Mouse (Mus musculus): ENCODE measurements around the gene Tob2. TPM values are rescaled to one million over a fixed set of nuclear protein-coding genes. Genes with fewer than 3 reads are reported as not detected.

Gene Tob2
- total RNA-seq, 1 experiment from 2014 or later, result 27.0 TPM

DNA sequence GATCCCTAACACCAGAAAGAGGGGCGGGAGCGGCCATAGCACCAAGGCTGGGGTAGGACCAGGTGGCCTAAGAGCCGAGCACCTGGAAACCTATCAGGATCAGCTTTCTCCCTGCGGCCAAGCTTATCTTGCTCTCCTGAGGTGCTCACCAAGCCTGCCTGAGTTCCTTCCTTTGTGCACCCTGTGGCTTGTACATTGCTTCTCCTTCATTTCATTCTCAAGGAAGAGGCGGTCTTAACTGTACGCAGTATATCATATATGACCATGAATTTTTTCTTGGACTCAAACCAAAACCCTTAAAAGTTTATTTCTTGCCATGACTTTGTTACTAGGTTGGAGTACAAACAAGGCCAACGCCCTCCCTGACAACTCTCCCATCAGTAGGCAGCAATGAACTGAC lies 5.6 kb upstream of the Tob2 start:
- ATAC-seq (replicated peaks; ENCODE audit: low read depth, poor library complexity, severe bottlenecking), result no peak

DNA sequence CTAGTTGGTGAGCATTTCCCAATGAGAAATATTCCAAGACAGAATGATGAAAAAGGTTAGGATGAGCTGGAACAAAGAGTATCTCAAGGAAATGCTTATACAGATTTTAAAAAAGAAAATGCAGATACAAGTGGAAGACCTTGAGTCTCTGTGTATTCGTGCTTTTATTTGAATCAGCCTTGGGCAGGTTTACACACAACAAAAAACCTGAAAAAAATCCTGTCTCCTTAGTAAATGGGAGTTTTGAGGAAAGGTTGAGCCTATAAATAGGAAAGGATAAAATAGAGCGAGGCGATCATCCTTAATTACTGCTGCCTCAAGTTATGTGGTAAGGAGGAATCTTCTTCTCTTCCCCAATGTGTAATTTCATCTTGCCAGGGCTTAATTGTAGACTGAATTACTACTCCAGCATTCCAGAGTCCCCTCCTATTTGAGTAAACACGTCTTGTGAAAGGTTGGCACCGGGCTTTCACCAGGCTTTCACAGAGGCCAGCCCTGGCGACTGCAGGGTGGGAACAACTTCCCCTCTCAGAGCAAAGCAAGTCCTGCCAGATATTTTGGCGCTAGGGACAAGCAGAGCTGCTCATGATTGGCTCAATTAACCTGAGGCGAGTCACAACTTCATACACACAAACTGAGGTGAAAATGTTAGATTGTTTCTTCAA lies 2.0 kb upstream of the Tob2 start:
- no peak for ATAC-seq (replicated peaks; ENCODE audit: low read depth, poor library complexity, severe bottlenecking)

DNA sequence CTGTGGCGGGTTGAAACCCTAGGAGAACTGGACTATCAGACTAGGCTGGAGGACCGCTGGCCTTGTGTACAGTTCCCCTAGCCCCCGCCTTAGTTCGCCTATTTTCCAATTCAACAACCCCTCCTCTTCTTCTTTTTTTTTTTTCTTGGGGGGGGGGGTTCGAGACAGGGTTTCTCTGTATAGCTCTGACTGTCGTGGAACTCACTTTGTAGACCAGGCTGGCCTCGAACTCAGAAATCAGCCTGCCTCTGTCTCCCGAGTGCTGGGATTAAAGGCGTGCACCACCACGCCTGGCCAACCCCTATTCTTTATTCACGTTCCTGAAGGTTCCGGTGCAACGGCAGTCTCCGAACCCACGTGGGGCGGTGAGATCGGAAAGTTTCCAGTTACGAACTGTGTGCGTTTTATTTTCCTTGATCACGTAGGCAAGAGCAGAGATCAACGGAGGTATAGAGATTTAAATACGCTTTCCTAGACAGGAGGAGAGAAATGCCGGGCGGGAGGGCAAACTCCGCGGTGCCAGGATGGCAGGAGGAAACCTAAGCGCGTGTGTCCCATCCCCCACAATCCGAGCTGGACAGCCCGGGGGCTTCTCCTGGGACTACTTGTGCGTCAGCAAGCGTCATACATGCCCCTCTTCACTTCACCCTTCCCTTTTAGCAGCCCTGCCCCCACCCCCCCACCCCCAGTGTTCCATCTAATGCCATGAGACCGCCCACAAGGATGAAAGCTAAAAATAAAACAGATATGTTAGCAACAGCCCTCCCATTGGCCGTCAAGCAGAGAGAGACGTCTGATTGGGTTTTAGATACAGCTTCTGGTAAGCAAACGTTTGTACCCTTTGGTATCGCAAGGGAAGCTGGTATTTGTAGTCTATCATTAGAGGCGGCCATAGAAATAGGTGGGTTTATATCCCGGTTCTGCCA lies 997 bp upstream of the Tob2 start:
- peak; percentile 53 for ATAC-seq (replicated peaks; ENCODE audit: low read depth, poor library complexity, severe bottlenecking)

DNA sequence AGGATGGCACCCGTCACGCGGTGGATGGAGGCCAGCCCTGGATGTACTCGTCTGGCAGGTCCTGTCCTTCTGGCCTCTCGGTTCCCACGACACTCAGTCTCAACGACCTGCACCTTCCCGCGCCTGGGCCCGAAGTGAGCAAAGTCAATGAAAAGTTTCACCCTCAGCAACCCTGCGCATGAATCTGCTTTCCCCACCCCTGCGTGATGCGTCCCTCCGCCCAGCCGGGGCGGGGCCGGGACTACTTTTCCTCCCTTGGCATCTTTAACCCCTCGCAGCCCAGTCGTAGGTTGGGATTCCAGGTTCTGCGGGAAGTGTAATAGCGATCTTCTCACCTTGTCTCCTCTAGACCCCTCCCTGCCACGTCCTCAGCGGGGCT lies 469 bp downstream of the Tob2 start:
- ATAC-seq (replicated peaks; ENCODE audit: low read depth, poor library complexity, severe bottlenecking), result peak; percentile 52

DNA sequence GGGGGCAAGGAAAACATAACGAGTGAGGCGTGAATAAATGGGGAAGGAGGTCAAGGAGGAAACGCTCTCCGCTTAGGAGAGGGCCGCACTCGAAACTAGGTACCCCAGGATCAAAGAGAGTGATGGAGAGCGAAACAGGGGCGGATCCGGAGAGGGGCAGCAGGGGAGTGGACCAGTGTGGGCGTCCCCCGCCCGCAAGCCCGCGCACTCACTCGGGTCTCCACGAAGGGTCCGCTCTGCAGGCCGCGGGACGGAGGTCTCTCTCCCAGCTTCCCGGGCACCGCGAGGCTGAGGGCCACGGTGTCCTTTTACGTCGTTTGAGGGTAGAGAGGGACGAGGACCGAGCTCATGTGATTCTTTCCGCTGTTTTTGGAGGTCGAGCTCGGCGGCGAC lies 876 bp downstream of the Tob2 start:
- peak; percentile 1; the same call in 1 of the 2 replicates for ATAC-seq (replicated peaks; ENCODE audit: low read depth, poor library complexity, severe bottlenecking)

DNA sequence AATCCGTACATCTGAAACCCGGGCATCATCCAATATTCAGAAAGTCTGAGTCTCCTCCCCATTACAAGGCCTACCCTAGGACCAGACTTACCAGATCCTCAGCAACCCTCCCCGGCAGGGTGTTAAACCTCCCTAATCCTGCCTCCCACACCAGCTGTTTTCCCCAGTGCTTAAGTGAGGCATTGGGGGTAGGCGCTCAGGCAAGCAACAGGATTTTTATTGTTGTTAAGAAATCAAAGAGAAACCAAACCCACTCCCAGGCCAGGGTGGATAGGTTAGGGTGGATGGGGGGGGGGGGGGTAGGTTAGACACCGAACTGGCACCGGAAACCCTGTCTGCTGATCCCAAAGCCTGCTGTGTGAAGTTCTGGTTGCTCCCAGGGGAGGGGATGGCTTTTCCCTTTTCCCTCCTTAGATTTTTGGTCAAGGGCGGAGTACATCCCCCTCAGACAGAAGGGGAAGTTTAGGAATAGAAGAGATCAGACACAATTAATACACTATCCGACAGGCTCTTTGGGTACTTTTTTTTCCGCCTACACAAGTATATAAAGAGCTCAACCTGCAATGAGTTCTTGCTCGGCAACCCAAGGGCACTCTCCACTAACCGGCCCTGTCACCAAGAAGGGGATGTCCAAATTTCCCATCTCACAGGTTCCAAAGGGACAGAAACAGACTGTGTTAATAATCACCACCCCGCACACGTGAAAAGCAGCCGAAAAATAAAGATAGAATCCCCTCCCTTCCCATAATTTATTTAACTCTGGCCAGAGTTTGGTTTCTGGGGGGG lies 1.5 kb downstream of the Tob2 start:
- no peak for ATAC-seq (replicated peaks; ENCODE audit: low read depth, poor library complexity, severe bottlenecking)

DNA sequence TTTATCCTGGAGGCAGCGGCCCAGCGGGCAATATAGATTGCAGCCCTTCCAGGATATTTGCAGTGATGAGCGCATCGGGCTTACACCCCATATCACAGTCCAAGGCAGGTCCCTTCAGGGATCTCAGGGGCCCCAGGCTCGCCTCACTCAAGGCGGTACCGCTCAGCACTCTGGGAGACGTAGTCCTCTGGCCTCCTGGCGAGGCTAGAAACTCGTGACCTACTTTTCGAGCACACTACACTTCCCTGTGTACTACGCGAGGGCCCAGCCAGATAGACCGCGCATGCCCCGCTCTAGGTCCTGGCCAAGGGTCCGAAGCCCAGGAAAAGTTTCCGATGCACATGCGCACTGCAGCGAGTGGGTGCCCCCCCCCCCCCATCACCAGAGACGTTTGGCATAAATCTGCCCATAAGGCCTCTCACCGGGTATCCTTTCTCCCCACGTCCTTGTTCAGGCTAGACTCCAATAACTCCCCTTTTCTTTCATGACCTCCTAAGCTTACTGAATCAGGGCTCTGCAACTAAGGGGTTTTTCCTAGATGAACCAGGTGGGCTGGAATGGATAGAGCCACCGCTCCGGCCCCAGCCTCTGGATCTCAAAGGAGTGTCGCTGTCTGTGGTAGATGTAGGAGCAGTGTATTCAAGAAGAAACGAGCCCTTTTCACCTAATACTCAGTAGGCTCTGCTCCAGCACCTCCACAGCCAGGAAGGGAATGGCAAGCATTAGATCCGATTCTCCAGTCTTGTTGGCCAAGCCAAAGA lies 2.4 kb downstream of the Tob2 start:
- ATAC-seq (replicated peaks; ENCODE audit: low read depth, poor library complexity, severe bottlenecking), result peak; percentile 48

DNA sequence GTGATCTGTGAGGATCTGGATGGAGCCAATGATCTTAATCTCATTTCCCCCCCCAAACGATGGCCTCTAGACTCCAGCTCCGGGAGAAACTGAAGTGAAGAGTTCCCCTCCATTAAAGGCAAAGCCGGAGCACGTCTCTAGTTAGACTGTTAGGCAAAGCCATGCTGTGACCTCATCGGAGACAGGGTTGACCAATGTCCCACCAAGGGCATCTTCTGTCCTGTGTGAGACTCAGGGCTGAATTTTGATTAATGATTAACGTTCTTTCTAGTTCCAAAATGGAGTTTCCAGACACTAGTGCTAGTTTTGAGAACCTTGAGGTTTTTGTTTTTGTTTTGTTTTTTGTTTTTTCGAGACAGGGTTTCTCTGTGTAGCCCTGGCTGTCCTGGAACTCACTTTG lies 5.5 kb downstream of the Tob2 start:
- no peak for ATAC-seq (replicated peaks; ENCODE audit: low read depth, poor library complexity, severe bottlenecking)

DNA sequence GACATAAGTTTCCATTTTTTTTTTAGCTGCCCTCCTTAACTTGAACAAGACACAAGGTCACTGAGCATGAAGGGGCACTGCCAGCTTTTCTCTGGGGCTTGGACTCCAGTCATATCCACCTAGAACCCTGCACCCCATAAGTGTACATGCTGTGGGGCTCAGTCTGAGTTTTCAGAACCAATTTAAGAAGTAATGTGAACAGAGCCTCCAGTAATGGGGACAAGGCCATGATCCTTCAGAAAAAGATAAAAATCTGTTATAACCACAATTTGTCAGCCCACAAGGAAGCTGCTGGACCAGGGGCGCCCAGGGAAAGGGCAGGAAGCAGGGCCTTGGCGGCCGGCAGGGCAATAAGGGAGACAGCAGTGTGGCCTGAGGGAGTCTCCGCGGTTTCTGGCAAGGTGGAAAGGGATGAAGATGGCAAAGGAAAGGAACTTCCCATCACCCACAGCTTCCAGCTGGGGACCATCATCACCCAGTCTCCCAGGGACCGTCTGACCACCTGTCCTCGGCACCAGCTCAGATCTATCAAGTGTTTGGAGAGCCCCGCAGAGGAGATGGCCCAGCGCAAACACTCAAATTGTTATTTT lies 6.1 kb downstream of the Tob2 start:
- ATAC-seq (replicated peaks; ENCODE audit: low read depth, poor library complexity, severe bottlenecking), result no peak

DNA sequence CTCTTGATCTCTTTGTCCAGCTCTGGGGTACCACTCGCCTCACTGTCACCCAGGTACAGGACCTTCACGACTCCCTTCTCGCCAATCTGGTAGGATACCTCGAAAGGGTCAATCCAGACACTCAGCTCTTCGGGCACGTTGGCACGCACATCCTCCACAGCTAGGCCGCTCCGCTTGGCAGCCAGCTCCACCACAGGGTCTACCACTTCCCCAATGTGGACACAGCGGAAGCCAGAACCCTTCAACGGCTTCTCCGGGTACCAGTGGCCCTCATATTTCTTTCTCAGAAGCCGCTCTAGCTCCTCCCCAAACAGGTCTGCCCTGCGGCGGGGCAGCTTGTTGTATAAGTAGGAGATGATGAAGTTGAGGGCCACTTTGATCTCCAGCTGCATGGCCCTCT lies 7.2 kb downstream of the Tob2 start:
- ATAC-seq (replicated peaks; ENCODE audit: low read depth, poor library complexity, severe bottlenecking), result peak; percentile 64

DNA sequence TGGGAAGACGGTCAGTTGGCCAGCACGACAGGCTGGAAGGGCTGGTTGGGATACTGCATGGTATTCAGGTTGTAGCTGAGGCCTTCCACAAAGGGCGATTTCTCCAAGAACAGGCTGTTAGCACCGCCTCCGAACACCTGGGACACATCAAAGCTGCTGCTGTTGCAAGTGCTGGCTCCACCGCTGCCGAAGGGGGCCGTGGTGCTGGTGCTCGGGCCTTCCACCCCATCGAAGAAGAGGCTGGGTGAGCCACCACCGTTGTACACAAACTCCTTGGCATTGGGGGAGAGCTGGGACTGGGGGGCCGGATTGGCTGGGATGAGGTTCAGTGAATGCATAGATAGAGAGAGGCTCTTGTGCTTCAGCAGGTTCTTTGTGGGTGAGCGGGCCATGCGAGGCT lies 7.9 kb downstream of the Tob2 start:
- no peak for ATAC-seq (replicated peaks; ENCODE audit: low read depth, poor library complexity, severe bottlenecking)

DNA sequence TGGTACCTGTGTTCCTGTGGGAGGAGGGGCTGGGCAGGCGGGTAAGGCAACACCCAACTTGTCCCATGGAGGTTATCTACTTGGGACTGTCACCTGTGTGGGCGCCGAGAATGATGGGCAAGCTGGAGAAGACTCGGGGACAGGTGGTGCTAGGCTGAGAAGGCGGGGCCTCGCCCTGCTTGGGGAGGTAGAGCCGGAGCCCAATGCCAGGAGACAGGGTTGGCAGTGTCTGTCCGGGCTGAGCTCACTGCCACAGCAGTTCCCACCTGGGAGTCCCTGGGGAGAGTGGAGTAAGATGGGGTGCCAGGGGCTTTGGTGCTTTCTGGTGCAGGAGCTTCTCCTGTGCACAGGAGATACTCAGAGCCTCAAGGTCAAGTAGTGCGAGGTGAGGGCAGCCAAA lies 9.5 kb downstream of the Tob2 start:
- no peak for ATAC-seq (replicated peaks; ENCODE audit: low read depth, poor library complexity, severe bottlenecking)

DNA sequence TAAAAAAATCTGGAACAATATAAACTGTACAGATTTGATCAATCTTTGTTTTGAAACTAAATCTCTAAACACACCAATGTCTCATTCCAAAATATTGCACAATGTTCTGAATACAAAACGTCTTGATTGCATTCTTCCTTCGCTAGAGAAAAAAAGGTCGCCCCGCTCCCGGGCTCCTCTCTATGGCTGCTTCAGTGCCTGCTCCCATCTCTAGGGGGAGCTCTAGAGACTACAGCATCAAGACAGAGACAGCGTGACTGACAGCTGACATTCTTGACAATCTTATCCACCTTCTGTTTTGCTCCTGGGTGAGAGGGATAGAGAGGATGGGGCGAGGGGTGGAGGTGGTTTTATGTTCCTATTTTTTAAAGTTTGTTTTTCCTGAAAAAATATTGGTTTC lies 10.3 kb downstream of the Tob2 start:
- ATAC-seq (replicated peaks; ENCODE audit: low read depth, poor library complexity, severe bottlenecking), result peak; percentile 39; the same call in 1 of the 2 replicates

DNA sequence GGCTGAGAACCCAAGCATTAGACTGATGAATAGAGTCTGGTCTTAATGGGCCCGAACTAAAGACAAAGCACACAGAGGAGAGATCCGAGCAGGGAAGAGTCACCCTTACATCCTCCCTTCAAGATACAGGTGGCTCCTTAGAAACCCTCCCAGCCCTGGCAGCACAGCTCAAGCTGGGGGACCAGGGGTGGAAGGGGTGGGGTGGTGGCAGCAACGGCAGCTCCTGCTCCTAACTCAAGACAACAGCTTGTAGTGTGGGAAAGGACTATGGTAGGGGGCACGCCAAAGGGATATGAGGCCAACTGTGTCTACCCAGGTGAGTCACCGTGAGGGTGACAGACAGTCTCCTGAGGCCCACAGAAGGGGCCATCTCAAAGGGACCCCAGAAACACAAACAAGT lies 10.7 kb downstream of the Tob2 start:
- ATAC-seq (replicated peaks; ENCODE audit: low read depth, poor library complexity, severe bottlenecking), result no peak

DNA sequence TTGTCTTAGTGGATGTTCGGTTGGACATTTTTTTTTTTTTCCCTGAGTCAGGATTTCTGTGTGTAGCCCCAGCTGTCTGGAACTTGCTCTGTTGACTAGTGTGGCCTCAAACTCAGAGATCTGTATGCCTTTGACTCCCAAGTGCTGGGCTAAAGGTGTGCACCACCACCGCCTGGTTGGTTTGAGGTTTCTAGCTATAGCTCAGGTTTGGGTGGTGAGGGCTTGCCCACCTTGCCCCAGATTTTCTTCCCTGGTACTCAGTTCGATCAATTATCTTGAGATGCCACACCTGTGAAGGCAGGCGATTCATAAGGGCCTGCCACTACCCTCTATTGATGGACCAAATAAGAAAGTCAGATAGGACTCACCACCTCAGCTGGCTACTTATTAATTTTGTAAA lies 11.4 kb downstream of the Tob2 start:
- no peak for ATAC-seq (replicated peaks; ENCODE audit: low read depth, poor library complexity, severe bottlenecking)

DNA sequence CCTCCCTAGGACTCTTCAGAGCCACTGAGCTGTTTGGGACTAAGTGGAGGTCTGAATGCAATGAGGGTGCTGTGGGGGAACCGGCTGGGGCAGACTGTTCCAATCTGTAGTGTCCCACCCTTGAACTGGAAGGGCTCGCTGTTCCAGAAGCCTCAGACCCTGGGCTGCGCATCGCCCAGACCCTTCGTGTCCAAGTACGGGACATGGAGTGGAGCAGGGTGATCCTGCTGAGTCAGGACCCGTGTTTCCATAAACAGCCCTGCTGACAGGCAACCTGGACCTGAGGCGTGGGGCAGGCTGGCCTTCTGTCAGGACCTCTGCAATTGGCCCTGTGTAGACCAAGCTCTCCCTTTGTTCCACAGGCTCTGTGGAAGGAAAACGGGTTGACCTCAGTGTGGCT lies 11.8 kb downstream of the Tob2 start:
- no peak for ATAC-seq (replicated peaks; ENCODE audit: low read depth, poor library complexity, severe bottlenecking)

DNA sequence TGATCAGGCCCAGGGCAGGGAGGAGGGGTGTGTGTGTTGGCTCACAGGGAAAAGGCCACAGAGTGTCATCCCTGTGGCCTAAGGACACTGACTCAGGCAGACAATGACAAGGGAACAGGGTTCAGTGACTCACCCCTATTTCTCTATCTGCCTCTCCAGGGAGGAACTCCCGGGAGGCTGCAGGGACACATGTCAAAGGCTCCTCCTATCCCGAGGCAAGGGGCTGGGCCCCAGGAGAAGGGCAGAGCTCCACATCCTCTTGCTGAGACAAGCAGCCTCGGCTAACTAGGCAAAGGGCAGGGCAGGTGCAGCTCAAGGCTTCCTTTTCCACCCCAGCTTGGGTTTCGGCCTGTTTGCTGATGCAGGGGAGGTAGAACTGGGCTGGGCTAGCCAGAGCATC lies 12.9 kb downstream of the Tob2 start:
- no peak for ATAC-seq (replicated peaks; ENCODE audit: low read depth, poor library complexity, severe bottlenecking)

DNA sequence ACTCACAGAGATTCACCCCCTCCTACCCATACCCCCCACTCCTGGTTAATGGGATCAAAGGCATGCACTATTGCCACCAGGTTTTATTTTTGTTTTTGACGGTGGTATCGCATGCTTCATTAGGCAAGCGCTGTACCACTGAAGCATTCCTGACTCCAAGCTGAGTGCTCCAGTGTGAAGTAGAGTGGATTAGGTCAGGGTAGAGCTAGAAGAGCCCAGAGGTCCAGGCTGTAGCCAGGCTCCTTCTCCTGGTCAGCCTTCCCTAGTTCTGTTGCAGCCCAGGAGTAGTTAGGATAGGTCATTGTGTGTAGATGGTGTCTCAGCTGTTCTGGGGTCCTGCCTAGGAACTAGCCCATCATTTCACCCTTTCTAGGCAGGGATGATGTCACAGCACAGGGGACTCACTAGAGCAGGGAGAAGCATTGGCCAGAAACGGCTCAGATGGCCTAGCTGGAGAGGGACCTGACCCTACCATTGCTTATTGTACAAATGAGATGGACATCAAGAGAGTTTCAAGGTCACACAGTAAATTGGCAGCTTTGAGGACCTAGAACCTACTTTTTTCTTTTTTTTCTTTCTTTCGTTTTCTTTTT lies 13.5 kb downstream of the Tob2 start:
- ATAC-seq (replicated peaks; ENCODE audit: low read depth, poor library complexity, severe bottlenecking), result no peak

DNA sequence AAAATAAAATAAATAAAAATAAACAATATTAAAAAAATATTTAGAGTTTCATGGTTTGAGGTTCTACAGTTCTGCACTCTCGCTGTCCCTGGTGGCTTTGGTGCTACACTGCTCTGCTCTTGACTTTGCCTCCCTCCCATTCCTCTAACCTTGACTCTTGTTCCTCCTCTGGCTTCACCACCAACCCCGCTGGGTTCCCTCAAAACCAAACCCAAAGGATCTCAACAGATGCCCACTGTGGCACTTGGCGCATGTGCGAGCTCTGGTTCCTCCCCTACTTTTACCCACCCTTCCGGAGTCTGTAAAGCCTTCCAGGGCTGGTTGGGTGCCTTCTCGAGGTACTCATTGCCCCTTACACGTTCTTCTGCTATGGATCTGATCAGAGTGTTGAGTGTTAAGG lies 16.3 kb downstream of the Tob2 start:
- peak; percentile 66 for ATAC-seq (replicated peaks; ENCODE audit: low read depth, poor library complexity, severe bottlenecking)

All from common myeloid progenitor, adult 5-6 weeks (primary cell).